Mouse (Mus musculus) thymus, adult 2 months (tissue): ENCODE measurements at regions not wholly inside any gene's neighbourhood (a gene's known extent, or its start where the extent isn't known, plus 50 kb on each side); places are given as distances from the start of the nearest gene placed in this dataset.

Source experiments
- DNase-seq: peaks from one replicate; pipeline ENCODE4 v3.0.0; 2021
- H3K27ac ChIP-seq: fragments of 200-500 bp; 2 replicates; pipeline ENCODE4 v1.5.1; 2012; ENCODE audit warnings: low read length, control low read depth; ENCODE audit not compliant: control insufficient read depth, insufficient read depth
- H3K27me3 ChIP-seq: fragments of 200-500 bp; 2 replicates; pipeline ENCODE4 v1.6.1; 2012; ENCODE audit warnings: mild to moderate bottlenecking, low read length, moderate library complexity, mixed read lengths; ENCODE audit not compliant: control insufficient read depth, insufficient read depth
- H3K36me3 ChIP-seq: fragments of 200-500 bp; 2 replicates; pipeline ENCODE4 v1.6.1; 2012; ENCODE audit warnings: mild to moderate bottlenecking, low read length, moderate library complexity; ENCODE audit not compliant: control insufficient read depth, insufficient read depth
- H3K4me1 ChIP-seq: fragments of 200-500 bp; replicated peaks from 2 replicates; pipeline ENCODE4 v1.6.1; 2012; ENCODE audit warnings: low read length; ENCODE audit not compliant: control insufficient read depth, insufficient read depth
- H3K4me3 ChIP-seq: fragments of 200-500 bp; 2 replicates; pipeline ENCODE4 v1.5.1; 2012; ENCODE audit warnings: mild to moderate bottlenecking, low read length, control low read depth, moderate library complexity; ENCODE audit not compliant: control insufficient read depth, insufficient read depth
- CTCF ChIP-seq: fragments of 200-500 bp; IDR thresholded peaks from 2 replicates; pipeline ENCODE4 v1.5.1; 2012; ENCODE audit warnings: mild to moderate bottlenecking, control low read depth, low read length, moderate library complexity, borderline replicate concordance; ENCODE audit not compliant: control insufficient read depth, poor library complexity, insufficient read depth; ENCODE audit errors: extremely low read depth
- POLR2A ChIP-seq: fragments of 200-500 bp; IDR thresholded peaks from 2 replicates; pipeline ENCODE4 v1.6.1; 2012; ENCODE audit warnings: mild to moderate bottlenecking, low read length, control low read depth, moderate library complexity; ENCODE audit not compliant: control insufficient read depth, poor library complexity, insufficient read depth; ENCODE audit errors: extremely low read depth
- WGBS: fragments of 180-500 bp; shearing (Covaris S2); methylation state at CpG from one replicate; pipeline ENCODE4 v1.1.7; 2018; 5-methylcytosine and 5-hydroxymethylcytosine counted together

- DNase-seq, result no peak
- H3K36me3 ChIP-seq, result no peaks in the 10 kb centered on the region
- WGBS, result 92% methylated on average over 4 of the region's 4 CpGs
- no peak overlapping the region for H3K4me3 ChIP-seq
- no peaks in the 10 kb centered on the region for H3K27me3 ChIP-seq
- no peak overlapping the region for H3K27ac ChIP-seq
- no peaks in the 10 kb centered on the region for H3K4me1 ChIP-seq
- TF ChIP-seq CTCF (no peak), POLR2A (no peak)
These were observed 233.1 kb downstream of the Epha4 start for GRCm38 (mm10) chr1:77281741-77282140.

DNA sequence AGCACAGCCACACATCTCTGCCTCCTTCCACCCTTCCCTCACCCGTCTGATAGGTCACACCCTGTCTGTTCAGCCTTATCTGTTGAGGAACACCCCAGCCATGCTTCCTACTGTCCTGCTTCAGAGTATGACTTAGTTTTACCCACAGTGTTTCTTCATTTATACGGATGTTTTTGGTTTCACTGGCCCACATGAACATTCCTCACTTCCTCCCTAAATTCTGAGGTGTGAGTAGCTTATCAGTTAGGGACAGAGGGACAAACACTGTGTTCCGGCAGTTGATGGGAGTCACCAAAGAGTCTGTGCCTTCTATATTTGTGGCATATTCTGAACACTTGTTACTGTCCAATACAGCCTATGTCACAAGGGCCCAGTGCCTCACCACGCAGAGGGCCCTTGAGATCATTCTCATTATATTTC is 216.2 kb downstream of the Epha4 start:
- Histone ChIP-seq H3K4me1 (no peaks in the 10 kb centered on the region), H3K27ac (no peak overlapping the region), H3K36me3 (no peaks in the 10 kb centered on the region), H3K4me3 (no peak overlapping the region), H3K27me3 (no peaks in the 10 kb centered on the region)
- DNase-seq, result no peak
- TF ChIP-seq POLR2A (no peak), CTCF (no peak)
- WGBS, result 54% methylated on average over 4 of the region's 4 CpGs

DNA sequence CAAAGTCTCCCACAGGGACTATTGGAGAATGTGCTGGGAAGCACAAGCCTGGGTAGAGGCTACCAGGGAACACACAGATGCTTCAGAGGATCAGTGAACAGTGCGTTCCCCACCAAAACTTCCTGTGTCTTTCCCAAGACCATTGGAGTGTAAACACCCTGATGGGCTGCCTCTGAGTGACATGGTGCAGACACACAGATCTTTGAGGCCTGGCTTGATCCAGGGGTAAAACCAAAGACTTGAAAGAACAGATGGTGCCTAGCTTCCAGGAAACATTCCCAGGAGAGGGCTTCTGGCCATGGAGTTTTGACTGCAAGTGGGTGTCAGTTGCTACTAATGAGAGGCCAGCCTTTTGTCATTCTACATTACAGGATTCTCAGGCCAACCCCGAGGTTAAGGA is 214.1 kb downstream of the Epha4 start:
- Histone ChIP-seq H3K27me3 (no peaks in the 10 kb centered on the region), H3K4me3 (no peak overlapping the region), H3K4me1 (no peaks in the 10 kb centered on the region), H3K27ac (no peak overlapping the region), H3K36me3 (no peaks in the 10 kb centered on the region)
- no peak for DNase-seq
- no peak for TF ChIP-seq POLR2A
- TF ChIP-seq CTCF, result no peak
- WGBS, result 63% methylated on average over 2 of the region's 2 CpGs

DNA sequence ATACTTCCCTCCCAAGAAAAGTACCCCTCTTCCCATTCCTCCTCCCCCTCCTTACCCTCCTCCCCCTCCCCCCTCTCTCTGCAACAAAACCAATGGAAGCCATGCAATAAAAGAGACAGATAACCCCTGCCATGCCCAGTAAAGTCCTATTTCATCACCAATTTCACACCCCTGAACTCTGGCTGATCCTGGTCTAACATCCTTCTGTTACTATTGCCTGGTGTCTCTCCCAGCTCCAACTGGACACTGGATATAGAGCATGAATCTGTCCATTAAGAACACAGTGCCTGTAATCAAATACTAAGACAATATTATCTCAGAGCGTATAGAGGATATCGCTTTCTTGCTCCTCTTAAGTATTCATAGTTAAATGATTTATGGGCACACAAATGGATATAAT is 210.1 kb downstream of the Epha4 start:
- no peaks in the 10 kb centered on the region for H3K4me1 ChIP-seq
- WGBS, result 95% methylated on average over 2 of the region's 2 CpGs
- TF ChIP-seq POLR2A (no peak), CTCF (no peak)
- no peaks in the 10 kb centered on the region for H3K36me3 ChIP-seq
- no peaks in the 10 kb centered on the region for H3K27me3 ChIP-seq
- no peak overlapping the region for H3K27ac ChIP-seq
- DNase-seq, result no peak
- no peak overlapping the region for H3K4me3 ChIP-seq

DNA sequence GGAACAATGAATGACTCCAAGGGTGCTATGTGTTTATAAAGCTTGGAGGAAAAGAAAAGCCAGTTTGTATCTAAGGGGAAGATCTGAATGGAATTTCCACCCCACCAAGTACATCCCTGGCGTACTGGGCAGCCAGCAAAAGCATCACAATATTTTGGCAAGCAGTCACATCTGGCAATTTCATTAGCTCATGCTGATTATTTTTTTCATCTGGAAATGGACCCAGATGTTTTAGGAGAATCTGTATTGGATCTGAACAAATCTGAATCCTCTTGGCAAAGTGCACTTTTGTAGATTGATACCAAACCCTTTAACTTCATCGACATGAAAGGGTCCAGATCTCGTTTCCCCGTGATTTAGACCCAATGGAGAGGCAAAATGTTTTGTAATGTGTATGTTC is 207.1 kb downstream of the Epha4 start:
- WGBS, result 89% methylated on average over 4 of the region's 4 CpGs
- Histone ChIP-seq H3K36me3 (no peaks in the 10 kb centered on the region), H3K4me1 (no peaks in the 10 kb centered on the region), H3K4me3 (no peak overlapping the region), H3K27ac (no peak overlapping the region), H3K27me3 (no peaks in the 10 kb centered on the region)
- DNase-seq, result no peak
- TF ChIP-seq CTCF (no peak), POLR2A (no peak)

GRCm38 (mm10) chr1:77313119-77313518 is 201.8 kb downstream of the Epha4 start:
- no peaks in the 10 kb centered on the region for H3K36me3 ChIP-seq
- WGBS, result 68% methylated on average over 3 of the region's 3 CpGs
- H3K4me3 ChIP-seq, result no peak overlapping the region
- no peaks in the 10 kb centered on the region for H3K27me3 ChIP-seq
- H3K27ac ChIP-seq, result no peak overlapping the region
- TF ChIP-seq CTCF, result no peak
- no peak for TF ChIP-seq POLR2A
- no peak for DNase-seq
- H3K4me1 ChIP-seq, result no peaks in the 10 kb centered on the region

- H3K4me3 ChIP-seq, result no peak overlapping the region
- WGBS, result 80% methylated on average over 3 of the region's 3 CpGs
- no peak overlapping the region for H3K27ac ChIP-seq
- no peaks in the 10 kb centered on the region for H3K36me3 ChIP-seq
- no peak for DNase-seq
- no peaks in the 10 kb centered on the region for H3K4me1 ChIP-seq
- no peak for TF ChIP-seq POLR2A
- TF ChIP-seq CTCF, result no peak
- no peaks in the 10 kb centered on the region for H3K27me3 ChIP-seq
These were observed 199.5 kb downstream of the Epha4 start for GRCm38 (mm10) chr1:77315347-77315746.
